Mouse (Mus musculus): ENCODE measurements at regions not wholly inside any gene's neighbourhood (a gene's known extent, or its start where the extent isn't known, plus 50 kb on each side); places are given as distances from the start of the nearest gene placed in this dataset.

DNA sequence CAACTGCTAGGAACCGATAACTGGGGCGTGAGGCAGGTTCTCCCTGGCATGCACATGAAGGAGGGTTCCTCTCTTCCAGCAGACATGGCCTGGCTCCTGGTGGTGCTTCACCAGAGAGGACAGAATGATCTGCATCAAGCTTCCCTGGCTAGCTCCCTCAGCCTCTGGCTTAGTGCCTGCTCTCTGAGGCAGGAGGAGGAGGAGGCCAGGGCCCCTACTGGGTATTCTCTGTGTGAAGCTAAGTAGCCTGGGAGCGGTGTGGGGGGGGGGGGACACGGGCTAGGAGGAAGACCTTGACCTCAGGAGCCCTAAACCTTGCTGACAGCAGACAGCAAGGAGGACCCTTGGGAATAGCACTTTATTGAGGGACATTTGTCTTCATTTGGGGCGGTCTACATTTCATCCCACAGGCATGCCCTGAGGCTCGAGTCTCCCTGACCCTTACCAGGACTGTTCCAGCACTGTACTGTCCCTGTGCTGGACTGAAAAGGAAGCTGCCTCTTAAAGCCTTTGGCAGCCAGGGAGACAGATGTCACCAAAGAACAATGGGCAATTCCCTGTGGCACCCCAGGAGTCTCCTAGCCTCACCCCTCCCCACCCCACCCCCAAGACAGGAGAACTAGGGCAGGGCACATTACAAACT is 335.7 kb downstream of the H2al1j start:
- TF ChIP-seq CTCF (IDR thresholded peaks at IDR 0.05; ENCODE audit: low read depth, low read length) (no peak), GATA1 (IDR thresholded peaks at IDR 0.05; ENCODE audit: borderline replicate concordance, low read length) (no peak), GATA2 (IDR thresholded peaks at IDR 0.05; ENCODE audit: borderline replicate concordance, low read depth, low read length) (no peak)

All from G1E (cell line).